Mouse (Mus musculus): ENCODE data around the gene Csk. TPM values are rescaled to one million over a fixed set of nuclear protein-coding genes. Genes with fewer than 3 reads are reported as not detected.

The Csk gene
- polyA plus RNA-seq, 1 experiment: 79.3 TPM

GRCm38 (mm10) chr9:57600620-57601352 lies 52.6 kb downstream of the Csk start:
- Histone ChIP-seq H3K4me3 (replicated peaks; ENCODE audit: extremely low read depth, low read depth, low read length) (no peak overlapping the region), H3K4me1 (ENCODE audit: control insufficient read depth, insufficient read depth, low read length) (no peaks in the 10 kb centered on the region)
- no peak for DNase-seq
- WGBS: 19% methylated on average over 3 of the region's 3 CpGs
- TF ChIP-seq POLR2A (IDR thresholded peaks at IDR 0.05; ENCODE audit: borderline replicate concordance, extremely low read depth, low read depth, low read length) (no peak), CTCF (IDR thresholded peaks at IDR 0.05; ENCODE audit: insufficient read depth, low read length) (no peak)

- 65% methylated on average over 8 of the region's 8 CpGs for WGBS
- no peak for DNase-seq
- Histone ChIP-seq H3K4me3 (replicated peaks; ENCODE audit: extremely low read depth, low read depth, low read length) (no peak overlapping the region), H3K4me1 (ENCODE audit: control insufficient read depth, insufficient read depth, low read length) (no peaks in the 10 kb centered on the region)
- TF ChIP-seq POLR2A (IDR thresholded peaks at IDR 0.05; ENCODE audit: borderline replicate concordance, extremely low read depth, low read depth, low read length) (no peak), CTCF (IDR thresholded peaks at IDR 0.05; ENCODE audit: insufficient read depth, low read length) (no peak)
These were observed 54.4 kb downstream of the Csk start for GRCm38 (mm10) chr9:57598851-57599563.

DNA sequence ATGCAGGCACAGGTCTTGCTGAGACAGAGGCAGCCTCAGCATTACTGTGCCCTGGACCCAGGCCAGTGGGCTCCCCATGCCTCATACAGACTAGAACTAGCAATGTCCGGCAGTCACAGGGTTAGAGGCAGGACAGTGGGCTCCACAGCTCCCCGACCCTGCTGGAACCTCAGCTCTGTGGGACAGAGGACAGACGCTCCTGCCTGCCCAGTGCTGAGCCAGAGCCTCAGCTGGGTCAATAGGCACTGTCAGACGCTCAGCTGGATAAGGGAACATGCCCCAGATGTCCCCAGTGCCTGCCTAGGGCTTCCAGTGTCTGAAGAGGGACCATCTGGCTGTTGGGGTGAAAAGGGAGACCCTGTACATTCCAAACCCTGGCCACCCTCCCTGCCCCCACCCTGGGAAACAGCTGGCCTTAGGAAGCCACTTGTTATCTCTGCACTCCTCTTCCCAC lies 55.5 kb downstream of the Csk start:
- WGBS: 35% methylated on average over 4 of the region's 4 CpGs
- Histone ChIP-seq H3K4me1 (ENCODE audit: control insufficient read depth, insufficient read depth, low read length) (no peaks in the 10 kb centered on the region), H3K4me3 (replicated peaks; ENCODE audit: extremely low read depth, low read depth, low read length) (no peak overlapping the region)
- no peak for DNase-seq
- TF ChIP-seq POLR2A (IDR thresholded peaks at IDR 0.05; ENCODE audit: borderline replicate concordance, extremely low read depth, low read depth, low read length) (no peak), CTCF (IDR thresholded peaks at IDR 0.05; ENCODE audit: insufficient read depth, low read length) (no peak)

DNA sequence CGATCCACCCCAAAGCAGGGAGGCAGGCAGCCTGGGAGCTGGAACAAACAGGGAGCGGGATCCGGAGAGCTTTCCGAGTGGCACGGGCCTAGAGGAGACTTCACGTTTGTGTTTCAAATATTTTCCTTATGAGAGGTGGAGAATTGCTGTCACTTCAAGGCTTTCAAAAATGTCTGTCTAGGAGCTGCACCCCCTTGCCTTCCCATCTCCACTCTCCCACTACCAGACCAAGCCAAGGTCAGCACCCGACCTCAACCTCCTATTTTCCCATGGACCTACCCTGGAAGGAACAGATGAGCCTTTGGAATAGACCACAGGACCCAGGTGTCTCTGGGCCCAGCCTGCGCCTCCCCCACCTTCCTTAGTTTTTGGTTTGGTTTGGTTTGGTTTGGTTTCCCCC lies 56.2 kb downstream of the Csk start:
- 78% methylated on average over 8 of the region's 8 CpGs for WGBS
- H3K4me1 ChIP-seq (ENCODE audit: control insufficient read depth, insufficient read depth, low read length): no peaks in the 10 kb centered on the region
- H3K4me3 ChIP-seq (replicated peaks; ENCODE audit: extremely low read depth, low read depth, low read length): no peak overlapping the region
- TF ChIP-seq CTCF (IDR thresholded peaks at IDR 0.05; ENCODE audit: insufficient read depth, low read length) (no peak), POLR2A (IDR thresholded peaks at IDR 0.05; ENCODE audit: borderline replicate concordance, extremely low read depth, low read depth, low read length) (no peak)
- DNase-seq: no peak

DNA sequence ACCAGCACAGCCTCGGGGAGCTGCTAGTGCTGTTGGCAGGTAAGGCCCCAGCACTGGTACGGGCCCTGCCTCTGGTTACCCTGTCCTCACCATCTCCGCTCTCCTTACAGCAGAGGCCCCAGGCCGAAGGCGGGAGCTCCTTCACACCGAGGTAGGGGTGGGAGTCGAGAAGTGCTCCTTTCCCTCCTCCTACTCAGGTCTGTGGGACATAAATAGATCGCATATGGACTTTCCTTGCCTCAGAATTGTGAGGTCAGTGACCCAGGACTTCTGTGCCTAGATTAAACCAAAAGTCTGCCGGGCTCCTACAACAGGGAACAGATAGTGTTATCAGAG lies 59.3 kb downstream of the Csk start:
- no peak for TF ChIP-seq POLR2A (IDR thresholded peaks at IDR 0.05; ENCODE audit: borderline replicate concordance, extremely low read depth, low read depth, low read length)
- no peak for TF ChIP-seq CTCF (IDR thresholded peaks at IDR 0.05; ENCODE audit: insufficient read depth, low read length)
- H3K4me1 ChIP-seq (ENCODE audit: control insufficient read depth, insufficient read depth, low read length): 0 out of 2 replicates have a peak, but pooled peaks cover 3% of the 10 kb centered on the region
- WGBS: 71% methylated on average over 9 of the region's 9 CpGs
- DNase-seq: no peak
- no peak overlapping the region for H3K4me3 ChIP-seq (replicated peaks; ENCODE audit: extremely low read depth, low read depth, low read length)

GRCm38 (mm10) chr9:57593454-57594173 lies 59.8 kb downstream of the Csk start:
- H3K4me1 ChIP-seq (ENCODE audit: control insufficient read depth, insufficient read depth, low read length): peaks cover 4% of the 10 kb centered on the region; the same call in 1 of the 2 replicates
- no peak overlapping the region for H3K4me3 ChIP-seq (replicated peaks; ENCODE audit: extremely low read depth, low read depth, low read length)
- TF ChIP-seq POLR2A (IDR thresholded peaks at IDR 0.05; ENCODE audit: borderline replicate concordance, extremely low read depth, low read depth, low read length) (no peak), CTCF (IDR thresholded peaks at IDR 0.05; ENCODE audit: insufficient read depth, low read length) (no peak)
- 55% methylated on average over 12 of the region's 12 CpGs for WGBS
- no peak for DNase-seq

DNA sequence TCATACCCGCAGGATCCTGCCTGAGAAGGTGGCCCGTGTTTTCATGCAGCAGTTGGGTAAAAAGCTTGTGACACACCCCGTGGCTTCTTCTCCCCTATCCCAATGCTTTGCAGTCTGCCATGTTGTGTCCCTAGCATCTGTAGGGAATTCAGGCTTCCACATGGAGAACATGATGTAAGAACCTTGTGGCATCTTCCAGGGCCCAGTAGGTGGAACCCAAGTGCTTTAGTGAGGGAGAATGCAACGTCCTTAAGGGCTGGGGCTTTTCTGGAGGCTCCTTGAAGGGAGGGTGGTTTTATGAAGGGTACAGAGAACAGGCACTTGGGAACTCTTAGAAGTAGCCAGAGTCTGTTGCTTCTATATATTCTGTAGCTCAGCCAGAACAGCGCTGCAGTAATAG lies 62.7 kb downstream of the Csk start:
- 44% methylated on average over 5 of the region's 5 CpGs for WGBS
- TF ChIP-seq CTCF (IDR thresholded peaks at IDR 0.05; ENCODE audit: insufficient read depth, low read length): no peak
- TF ChIP-seq POLR2A (IDR thresholded peaks at IDR 0.05; ENCODE audit: borderline replicate concordance, extremely low read depth, low read depth, low read length): no peak
- no peak for DNase-seq
- H3K4me3 ChIP-seq (replicated peaks; ENCODE audit: extremely low read depth, low read depth, low read length): no peak overlapping the region
- H3K4me1 ChIP-seq (ENCODE audit: control insufficient read depth, insufficient read depth, low read length): peaks cover 4% of the 10 kb centered on the region; the same call in 1 of the 2 replicates

- peak; percentile 84 for DNase-seq
- peak within 1 kb of the TSS; percentile 84 for H3K4me3 ChIP-seq (replicated peaks; ENCODE audit: extremely low read depth, low read depth, low read length)
- WGBS: under 1% methylated on average over 58 of the region's 58 CpGs
- peaks cover 4% of the 10 kb centered on the region; the same call in 1 of the 2 replicates for H3K4me1 ChIP-seq (ENCODE audit: control insufficient read depth, insufficient read depth, low read length)
- TF ChIP-seq CTCF (IDR thresholded peaks at IDR 0.05; ENCODE audit: insufficient read depth, low read length) (no peak), POLR2A (IDR thresholded peaks at IDR 0.05; ENCODE audit: borderline replicate concordance, extremely low read depth, low read depth, low read length) (peak; percentile 25; the same call in 1 of the 2 replicates)
These were observed 64.0 kb downstream of the Csk start, which contains the start of gene Ulk3 for GRCm38 (mm10) chr9:57589224-57590126. Gene Ulk3, plus strand, starts transcription at chr9:57589452.

All from lung, adult 2 months (tissue).